In genomic region chr11:93956159-93956558, GRCm38 (mm10) we compare ENCODE assay signal across 8 mouse cellular contexts. TPM values are rescaled to one million over a fixed set of nuclear protein-coding genes. Genes with fewer than 3 reads are reported as not detected.
A peak's percentile ranks its signal among the peaks of the same experiment; 100 is the strongest.
DNase-seq lines count a peak whose midpoint lies in the region; ATAC-seq lines count a peak whose summit lies in the region.

Gene Nme2, minus strand, starts transcription at chr11:93956259.

- ATAC-seq in neural tube, embryonic 11.5 days (ENCODE audit: insufficient read depth, low FRiP score, low TSS enrichment), result peak; percentile 28; the same call in 1 of the 2 replicates
- peak; percentile 36 for ATAC-seq in intestine, embryonic 16.5 days
- peak; percentile 13 for ATAC-seq in megakaryocyte progenitor cell, adult 5-6 weeks (replicated peaks; ENCODE audit: poor library complexity)

- no peaks in the 10 kb centered on the region for H3K27me3 ChIP-seq in neural tube, embryonic 11.5 days (ENCODE audit: control insufficient read depth, insufficient read depth, low read length)
- H3K27me3 ChIP-seq in intestine, embryonic 16.5 days (replicated peaks; ENCODE audit: control insufficient read depth, insufficient read depth, low read length), result no peaks in the 10 kb centered on the region

- intact Hi-C loops in gastrocnemius, postnatal 36 days (cut with DNase I), result loop anchor here (5.0 kb wide), 1 partner anchor 41 kb away; the partner anchor contains the start of gene Spag9

- H3K9ac ChIP-seq in neural tube, embryonic 11.5 days (ENCODE audit: low read length), result peak within 1 kb of the TSS; percentile 72
- peak within 1 kb of the TSS; percentile 81 for H3K9ac ChIP-seq in intestine, embryonic 16.5 days (ENCODE audit: low read depth, low read length)

- H3K4me1 ChIP-seq in neural tube, embryonic 11.5 days (ENCODE audit: control insufficient read depth, insufficient read depth, low read length), result peaks cover 6% of the 10 kb centered on the region; the same call in 1 of the 2 replicates
- peaks cover 19% of the 10 kb centered on the region for H3K4me1 ChIP-seq in intestine, embryonic 16.5 days (ENCODE audit: control insufficient read depth, insufficient read depth, low read length)

- H3K9me3 ChIP-seq in neural tube, embryonic 11.5 days (ENCODE audit: control insufficient read depth, low read length), result no peaks in the 10 kb centered on the region
- H3K9me3 ChIP-seq in intestine, embryonic 16.5 days (ENCODE audit: control insufficient read depth, low read length), result no peaks in the 10 kb centered on the region

- peaks cover 9% of the 10 kb centered on the region for H3K36me3 ChIP-seq in neural tube, embryonic 11.5 days (ENCODE audit: control insufficient read depth, insufficient read depth, low read length)
- H3K36me3 ChIP-seq in intestine, embryonic 16.5 days (ENCODE audit: control insufficient read depth, insufficient read depth, low read length), result peaks cover 8% of the 10 kb centered on the region

- H3K27ac ChIP-seq in neural tube, embryonic 11.5 days (ENCODE audit: low read depth, low read length), result peak within 1 kb of the TSS; percentile 76
- H3K27ac ChIP-seq in intestine, embryonic 16.5 days (ENCODE audit: low read length), result peak within 1 kb of the TSS; percentile 93

- no peak for DNase-seq in neural tube, embryonic 11.5 days (ENCODE audit: low spot score)
- DNase-seq in neural tube, embryonic 10.5 days (ENCODE audit: extremely low spot score, low spot score), result no peak
- DNase-seq in cerebellum, postnatal 36 days, result peak; percentile 12 to 20
- no peak for DNase-seq in gastrocnemius, postnatal 36 days
- no peak for DNase-seq in right cerebral cortex, adult 2 months (ENCODE audit: low spot score in 2 of 2)
- no peak for DNase-seq in thymus, postnatal 25 days

- H3K4me2 ChIP-seq in neural tube, embryonic 11.5 days (ENCODE audit: low read depth), result peak within 1 kb of the TSS; percentile 91
- H3K4me2 ChIP-seq in intestine, embryonic 16.5 days (ENCODE audit: low read depth, low read length), result peak within 1 kb of the TSS; percentile 81

- 6% methylated on average over 6 of the region's 6 CpGs for WGBS in neural tube, embryonic 11.5 days
- WGBS in intestine, embryonic 16.5 days, result 4% methylated on average over 6 of the region's 6 CpGs

- peak within 1 kb of the TSS; percentile 63 for H3K4me3 ChIP-seq in neural tube, embryonic 11.5 days (ENCODE audit: low read depth, low read length)
- peak within 1 kb of the TSS; percentile 75 for H3K4me3 ChIP-seq in intestine, embryonic 16.5 days (ENCODE audit: low read length)

RNA-seq across cellular contexts. Expression of gene Nme2, which starts in this region (rescaled TPM):
- 109 and 135 TPM in 2 replicates for polyA plus RNA-seq in neural tube, embryonic 11.5 days (2014; fragmentation: Nextera tagmentation; extraction: Ambion mirVana)
- total RNA-seq in gastrocnemius, postnatal 36 days (2021), result 100 to 1,000 TPM; 546 to 563 TPM
- 300 and 311 TPM in 2 replicates for polyA plus RNA-seq in intestine, embryonic 16.5 days (2015; fragmentation: Nextera tagmentation; extraction: Ambion mirVana)
- 539 and 573 TPM in 2 replicates for total RNA-seq in megakaryocyte progenitor cell, adult 5-6 weeks (2015)
- 216 and 275 TPM in 2 replicates for total RNA-seq in megakaryocyte progenitor cell, adult 5-6 weeks (2017)

Comparison
In these comparisons a context has a peak if more than half of its experiments do, and no peak if none do; other contexts are left out.
1. DNase-seq: peak in cerebellum, postnatal 36 days (2 of 2); none in neural tube, embryonic 11.5 days (single experiment), neural tube, embryonic 10.5 days (single experiment), gastrocnemius, postnatal 36 days (0 of 2), right cerebral cortex, adult 2 months (0 of 2) and thymus, postnatal 25 days (single experiment).
2. Peak in every context shown above with its lines, with median percentiles within 50 percentile points of each other: ATAC-seq.